Mouse (Mus musculus): ENCODE measurements at regions not wholly inside any gene's neighbourhood (a gene's known extent, or its start where the extent isn't known, plus 50 kb on each side); places are given as distances from the start of the nearest gene placed in this dataset.

DNA sequence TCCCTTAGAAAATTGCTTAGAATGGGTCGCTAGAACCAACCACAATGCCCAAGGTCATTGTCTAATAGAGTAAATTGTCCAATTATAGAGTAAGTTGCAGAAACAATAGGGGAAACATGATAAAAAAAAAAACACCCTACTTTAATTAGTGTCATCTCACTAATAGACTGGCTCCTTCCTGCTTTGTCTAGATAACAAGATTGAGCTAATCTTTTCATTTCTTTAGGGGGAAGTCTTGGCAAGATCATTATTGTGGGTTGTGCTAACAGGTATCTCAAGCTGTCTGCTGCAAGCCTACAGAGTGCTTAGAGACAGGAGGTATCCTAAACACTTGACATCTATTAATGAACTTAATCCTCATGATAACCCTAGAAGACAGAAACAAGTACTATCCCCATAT, 615.9 kb downstream of the Gbe1 start:
- no peak overlapping the region for H3K27ac ChIP-seq (ENCODE audit: low read depth)
- no peak for TF ChIP-seq CTCF (IDR thresholded peaks at IDR 0.05; ENCODE audit: low read depth)
- no peak for DNase-seq
- no peaks in the 10 kb centered on the region for H3K4me1 ChIP-seq (ENCODE audit: insufficient read depth)
- H3K4me3 ChIP-seq (ENCODE audit: low read depth, low read length) = no peak overlapping the region
- no peaks in the 10 kb centered on the region for H3K27me3 ChIP-seq (ENCODE audit: insufficient read depth, low read length)
- H3K9ac ChIP-seq = no peak overlapping the region
- no peak for ATAC-seq (ENCODE audit: insufficient read depth)
- no peaks in the 10 kb centered on the region for H3K9me3 ChIP-seq (ENCODE audit: low read depth, low read length)
- WGBS = 43% methylated on average over 1 of the region's 1 CpGs
- no peak overlapping the region for H3K4me2 ChIP-seq
- no peaks in the 10 kb centered on the region for H3K36me3 ChIP-seq (ENCODE audit: insufficient read depth)

DNA sequence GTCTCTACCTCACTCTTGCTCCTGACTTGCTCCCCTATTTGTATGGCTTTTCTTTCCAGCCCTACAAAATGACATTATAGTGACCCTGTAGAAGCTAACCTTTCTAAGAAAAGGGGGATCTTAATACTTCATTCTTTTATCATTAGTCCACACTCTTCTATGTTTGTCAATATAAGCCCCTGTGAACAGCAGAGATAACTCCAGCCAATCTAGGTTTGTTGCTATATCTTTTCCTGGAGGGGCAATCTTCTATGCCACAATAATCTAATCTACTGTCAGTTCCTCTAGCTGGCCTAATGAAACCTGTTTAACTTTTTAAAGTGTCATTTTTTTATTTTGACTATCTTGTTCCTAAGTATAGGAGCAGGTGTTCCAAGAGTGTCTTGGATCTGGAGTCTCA, 622.2 kb downstream of the Gbe1 start:
- ATAC-seq (ENCODE audit: insufficient read depth) = no peak
- H3K9ac ChIP-seq = no peak overlapping the region

GRCm38 (mm10) chr16:70952937-70953336, 639.2 kb downstream of the Gbe1 start:
- Histone ChIP-seq H3K9me3 (ENCODE audit: low read depth, low read length) (no peaks in the 10 kb centered on the region), H3K4me2 (no peak overlapping the region), H3K36me3 (ENCODE audit: insufficient read depth) (no peaks in the 10 kb centered on the region), H3K4me3 (ENCODE audit: low read depth, low read length) (no peak overlapping the region), H3K27me3 (ENCODE audit: insufficient read depth, low read length) (no peaks in the 10 kb centered on the region), H3K9ac (no peak overlapping the region), H3K4me1 (ENCODE audit: insufficient read depth) (no peaks in the 10 kb centered on the region), H3K27ac (ENCODE audit: low read depth) (no peak overlapping the region)
- ATAC-seq (ENCODE audit: insufficient read depth) (no peak), DNase-seq (no peak)
- no peak for TF ChIP-seq CTCF (IDR thresholded peaks at IDR 0.05; ENCODE audit: low read depth)
- WGBS = 97% methylated on average over 2 of the region's 2 CpGs

More for the DNA sequence above, 622.2 kb downstream of the Gbe1 start:
- no peak overlapping the region for H3K4me2 ChIP-seq
- no peak overlapping the region for H3K4me3 ChIP-seq (ENCODE audit: low read depth, low read length)
- no peak for TF ChIP-seq CTCF (IDR thresholded peaks at IDR 0.05; ENCODE audit: low read depth)
- H3K27ac ChIP-seq (ENCODE audit: low read depth) = no peak overlapping the region
- no peak for DNase-seq
- H3K9me3 ChIP-seq (ENCODE audit: low read depth, low read length) = no peaks in the 10 kb centered on the region
- no peaks in the 10 kb centered on the region for H3K4me1 ChIP-seq (ENCODE audit: insufficient read depth)
- H3K27me3 ChIP-seq (ENCODE audit: insufficient read depth, low read length) = no peaks in the 10 kb centered on the region
- no peaks in the 10 kb centered on the region for H3K36me3 ChIP-seq (ENCODE audit: insufficient read depth)
